Comparison of ENCODE assay signal across 8 mouse cellular contexts in the genomic region with DNA sequence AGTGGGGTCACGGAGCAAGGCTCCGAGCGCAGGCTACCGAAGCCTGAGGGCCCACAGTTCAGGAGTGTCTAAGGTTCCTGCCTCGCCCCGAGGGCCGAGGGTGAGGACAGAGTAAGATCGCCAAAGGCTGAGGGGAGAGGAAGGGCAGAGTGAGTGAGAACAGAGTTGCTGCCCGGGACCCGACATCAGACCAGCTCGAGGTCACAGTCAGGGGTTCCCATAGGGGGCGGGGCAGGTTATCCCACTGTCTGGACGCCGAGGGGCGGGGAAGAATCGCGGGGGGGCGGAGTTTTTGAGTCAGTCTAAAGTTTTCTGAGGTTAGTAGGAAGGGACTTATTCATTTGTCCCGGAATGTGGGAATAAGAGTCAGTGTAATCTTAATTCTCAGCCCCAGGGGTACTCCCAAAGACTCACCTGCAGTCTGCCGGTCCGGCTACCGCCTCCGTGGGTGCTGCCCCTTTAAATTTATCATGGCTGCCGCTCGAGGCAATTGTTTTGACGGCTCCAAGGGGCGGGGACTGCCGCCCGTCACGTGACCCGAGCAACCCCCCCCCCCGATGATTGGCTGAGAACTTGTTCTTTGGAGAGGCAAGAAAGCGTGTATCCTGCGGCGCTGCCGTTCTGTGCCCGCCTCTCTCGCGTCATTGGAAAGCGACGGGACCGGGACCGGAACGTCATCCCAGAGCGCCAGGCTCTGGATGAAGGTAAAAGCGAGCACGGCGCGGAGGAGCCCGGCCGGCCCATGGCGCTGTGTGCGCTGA. TPM values are rescaled to one million over a fixed set of nuclear protein-coding genes. Genes with fewer than 3 reads are reported as not detected.
DNase-seq lines count a peak whose midpoint lies in the region; ATAC-seq and TF ChIP-seq lines count a peak whose summit lies in the region.

A gene (minus strand): TSS at position 462 of the 761 bp plus-strand sequence.
A gene (plus strand): TSS at position 669 of the 761 bp plus-strand sequence.

- H3K9ac ChIP-seq in ES-Bruce4 (ENCODE audit: low read depth, poor library complexity, severe bottlenecking) = peak within 1 kb of the TSS; percentile 76
- H3K9ac ChIP-seq in forebrain, embryonic 13.5 days = peak within 1 kb of the TSS; percentile 77
- H3K9ac ChIP-seq in liver, postnatal 0 days (replicated peaks) = peak within 1 kb of the TSS; percentile 94
- peak within 1 kb of the TSS; percentile 83 for H3K9ac ChIP-seq in neural tube, embryonic 14.5 days (replicated peaks; ENCODE audit: low read depth, low read length)

- H3K27me3 ChIP-seq in ES-Bruce4 (ENCODE audit: control insufficient read depth, insufficient read depth, low read length, poor library complexity, severe bottlenecking) = no peaks in the 10 kb centered on the region
- H3K27me3 ChIP-seq in forebrain, embryonic 13.5 days = no peaks in the 10 kb centered on the region
- no peaks in the 10 kb centered on the region for H3K27me3 ChIP-seq in liver, postnatal 0 days (ENCODE audit: insufficient read depth, low read length)
- no peaks in the 10 kb centered on the region for H3K27me3 ChIP-seq in neural tube, embryonic 14.5 days (ENCODE audit: control insufficient read depth, insufficient read depth, low read length)

- DNase-seq in heart, postnatal 10 days = peak; percentile 99 to 100
- DNase-seq in large intestine, adult 2 months (ENCODE audit: low read depth, low spot score) = peak; percentile 96
- peak; percentile 99 for DNase-seq in liver, postnatal 0 days
- DNase-seq in testis, postnatal 10 days (ENCODE audit: low spot score) = peak; percentile 99

- no peaks in the 10 kb centered on the region for H3K4me1 ChIP-seq in ES-Bruce4 (ENCODE audit: control insufficient read depth, insufficient read depth, low read length)
- H3K4me1 ChIP-seq in forebrain, embryonic 13.5 days = peaks cover 41% of the 10 kb centered on the region
- H3K4me1 ChIP-seq in liver, postnatal 0 days (ENCODE audit: insufficient read depth) = peaks cover 27% of the 10 kb centered on the region
- H3K4me1 ChIP-seq in neural tube, embryonic 14.5 days (ENCODE audit: control insufficient read depth, insufficient read depth, low read length) = peaks cover 22% of the 10 kb centered on the region

- TF ChIP-seq EP300 in ES-Bruce4 (IDR thresholded peaks at IDR 0.05; ENCODE audit: insufficient read depth, low read depth, low read length) = peak; percentile 14; the same call in 1 of the 2 replicates
- peak; percentile 62; the same call in 1 of the 2 replicates for TF ChIP-seq EP300 in liver, postnatal 0 days (IDR thresholded peaks at IDR 0.05; ENCODE audit: low read depth)

- ATAC-seq in cerebellum, adult (ENCODE audit: insufficient number of reproducible peaks, low FRiP score, low TSS enrichment) = peak; percentile 50
- peak; percentile 75 for ATAC-seq in forebrain, embryonic 13.5 days
- peak; percentile 84 for ATAC-seq in liver, postnatal 0 days
- peak; percentile 61 for ATAC-seq in neural tube, embryonic 14.5 days (ENCODE audit: low read depth)

- WGBS in forebrain, embryonic 13.5 days = under 1% methylated on average over 53 of the region's 53 CpGs
- under 1% methylated on average over 53 of the region's 53 CpGs for WGBS in large intestine, adult 2 months
- WGBS in liver, postnatal 0 days (ENCODE audit: insufficient replicate concordance) = under 1% methylated on average over 53 of the region's 53 CpGs
- under 1% methylated on average over 51 of the region's 53 CpGs for WGBS in neural tube, embryonic 14.5 days

- peak; percentile 34 for TF ChIP-seq POLR2A in ES-Bruce4 (IDR thresholded peaks at IDR 0.05; ENCODE audit: insufficient read depth, low read length)

- peak within 1 kb of the TSS; percentile 81 for H3K4me2 ChIP-seq in forebrain, embryonic 13.5 days
- peak within 1 kb of the TSS; percentile 91 for H3K4me2 ChIP-seq in liver, postnatal 0 days (ENCODE audit: low read depth, low read length)
- peak within 1 kb of the TSS; percentile 93 for H3K4me2 ChIP-seq in neural tube, embryonic 14.5 days (ENCODE audit: low read depth, low read length)

- H3K4me3 ChIP-seq in ES-Bruce4 (ENCODE audit: low read depth, low read length) = peak within 1 kb of the TSS; percentile 98
- peak within 1 kb of the TSS; percentile 80 for H3K4me3 ChIP-seq in forebrain, embryonic 13.5 days
- H3K4me3 ChIP-seq in liver, postnatal 0 days (ENCODE audit: low read depth, low read length) = peak within 1 kb of the TSS; percentile 98
- peak within 1 kb of the TSS; percentile 83 for H3K4me3 ChIP-seq in neural tube, embryonic 14.5 days (ENCODE audit: low read depth, low read length)

- TF ChIP-seq CTCF in ES-Bruce4 (IDR thresholded peaks at IDR 0.05; ENCODE audit: low read depth, low read length) = no peak
- 0 out of 2 replicates have a peak, but pooled peaks have one; percentile 13 for TF ChIP-seq CTCF in liver, postnatal 0 days (IDR thresholded peaks at IDR 0.05; ENCODE audit: low read depth)

- no peaks in the 10 kb centered on the region for H3K9me3 ChIP-seq in ES-Bruce4 (replicated peaks; ENCODE audit: control insufficient read depth, insufficient read depth, low read length, poor library complexity, severe bottlenecking)
- H3K9me3 ChIP-seq in forebrain, embryonic 13.5 days (replicated peaks) = no peaks in the 10 kb centered on the region
- no peaks in the 10 kb centered on the region for H3K9me3 ChIP-seq in liver, postnatal 0 days (ENCODE audit: low read length)
- no peaks in the 10 kb centered on the region for H3K9me3 ChIP-seq in neural tube, embryonic 14.5 days (ENCODE audit: control insufficient read depth, low read length)

- peaks cover 6% of the 10 kb centered on the region; the same call in 1 of the 2 replicates for H3K36me3 ChIP-seq in ES-Bruce4 (ENCODE audit: control insufficient read depth, insufficient read depth, low read length, poor library complexity, severe bottlenecking)
- H3K36me3 ChIP-seq in forebrain, embryonic 13.5 days (ENCODE audit: poor library complexity, severe bottlenecking) = peaks cover 36% of the 10 kb centered on the region
- H3K36me3 ChIP-seq in liver, postnatal 0 days (replicated peaks; ENCODE audit: insufficient read depth, low read length) = peaks cover 16% of the 10 kb centered on the region
- peaks cover 10% of the 10 kb centered on the region for H3K36me3 ChIP-seq in neural tube, embryonic 14.5 days (ENCODE audit: control insufficient read depth, insufficient read depth, low read length)

- H3K27ac ChIP-seq in ES-Bruce4 (ENCODE audit: insufficient read depth, low read length) = peak within 1 kb of the TSS; percentile 16; the same call in 1 of the 2 replicates
- H3K27ac ChIP-seq in forebrain, embryonic 13.5 days = peak within 1 kb of the TSS; percentile 83
- H3K27ac ChIP-seq in liver, postnatal 0 days (ENCODE audit: low read depth) = peak within 1 kb of the TSS; percentile 81
- peak within 1 kb of the TSS; percentile 87 for H3K27ac ChIP-seq in neural tube, embryonic 14.5 days (ENCODE audit: low read depth, low read length)

- intact Hi-C loops in heart, postnatal 10 days (cut with DNase I) = no loop called here

RNA-seq across cellular contexts. Expression of the first gene that starts in this region (rescaled TPM):
- 10.1 TPM in 2 replicates for polyA plus RNA-seq in ES-Bruce4 (2011; ENCODE audit: insufficient read depth, insufficient read length, low read depth, missing spikeins)
- polyA plus RNA-seq in forebrain, embryonic 13.5 days (2015; fragmentation: Nextera tagmentation; extraction: Ambion mirVana) = 44.3 and 47.7 TPM in 2 replicates
- total RNA-seq in heart, postnatal 10 days (2021) = 10 to 100 TPM; 23.8 to 28.2 TPM
- 80.8 and 113 TPM in 2 replicates for polyA plus RNA-seq in large intestine, adult 2 months (2012; rRNA removed)
- 10.7 and 12.6 TPM in 2 replicates for polyA plus RNA-seq in liver, postnatal 0 days (2015; fragmentation: Nextera tagmentation; extraction: Ambion mirVana)
- 27.7 and 32.1 TPM in 2 replicates for polyA plus RNA-seq in neural tube, embryonic 14.5 days (2014; fragmentation: Nextera tagmentation; extraction: Ambion mirVana)

RNA-seq across cellular contexts. Expression of the second gene that starts in this region (rescaled TPM):
- polyA plus RNA-seq in ES-Bruce4 (2011; ENCODE audit: insufficient read depth, insufficient read length, low read depth, missing spikeins) = 65.8 and 70.9 TPM in 2 replicates
- polyA plus RNA-seq in forebrain, embryonic 13.5 days (2015; fragmentation: Nextera tagmentation; extraction: Ambion mirVana) = 89.0 and 97.3 TPM in 2 replicates
- 100 to 1,000 TPM; 117 to 122 TPM for total RNA-seq in heart, postnatal 10 days (2021)
- polyA plus RNA-seq in large intestine, adult 2 months (2012; rRNA removed) = 73.1 and 99.3 TPM in 2 replicates
- 75.2 and 79.3 TPM in 2 replicates for polyA plus RNA-seq in liver, postnatal 0 days (2015; fragmentation: Nextera tagmentation; extraction: Ambion mirVana)
- 59.9 and 64.4 TPM in 2 replicates for polyA plus RNA-seq in neural tube, embryonic 14.5 days (2014; fragmentation: Nextera tagmentation; extraction: Ambion mirVana)

Comparison
In these comparisons a context has a peak if more than half of its experiments do, and no peak if none do; other contexts are left out.
1. Peak in every context shown above with its lines: DNase-seq, ATAC-seq, H3K4me3 ChIP-seq and H3K27ac ChIP-seq.
2. H3K27ac ChIP-seq: peak in every context shown above with its lines; median percentile 87 in neural tube, embryonic 14.5 days; 83 in forebrain, embryonic 13.5 days; 81 in liver, postnatal 0 days; 16 in ES-Bruce4.